Mouse (Mus musculus) erythroblast, embryonic 14.5 days (primary cell): Measurements from ENCODE around the gene Arhgap35.

Experiments used
- GATA1 ChIP-seq: IDR thresholded peaks from 2 replicates; pipeline ENCODE4 v1.6.1; 2012; ENCODE audit warnings: low read length, inconsistent platforms, mixed read lengths
- TAL1 ChIP-seq: IDR thresholded peaks from 3 replicates; pipeline ENCODE4 v1.6.1; 2012; ENCODE audit warnings: low read length, inconsistent platforms, mixed read lengths

GRCm38 (mm10) chr7:16473847-16474246, 140.9 kb downstream of the Arhgap35 start:
- TF ChIP-seq GATA1 (no peak), TAL1 (no peak)
